Mouse (Mus musculus) forebrain, embryonic 11.5 days (tissue): ENCODE measurements around the gene Fmo5. TPM values are rescaled to one million over a fixed set of nuclear protein-coding genes. Genes with fewer than 3 reads are reported as not detected.

Experiments used
- ATAC-seq: fragments of 200-750 bp; cut with Nextera tagmentation; replicated peaks from 2 replicates; pipeline ENCODE4 v1.8.0; 2017; ENCODE audit warnings: moderate TSS enrichment; ENCODE audit not compliant: low FRiP score
- DNase-seq: peaks from one replicate; pipeline ENCODE4 v3.0.0-alpha.2; 2017; ENCODE audit warnings: low spot score
- H3K27ac ChIP-seq: fragments of 300-500 bp; sonication (generic); 2 replicates; pipeline ENCODE4 v1.5.1; 2014; ENCODE audit warnings: low read depth, low read length
- H3K27me3 ChIP-seq: fragments of 300-500 bp; sonication (generic); 2 replicates; pipeline ENCODE4 v1.6.1; 2014; ENCODE audit warnings: mild to moderate bottlenecking, low read length, mixed read lengths; ENCODE audit not compliant: control insufficient read depth, insufficient read depth
- H3K36me3 ChIP-seq: fragments of 300-500 bp; sonication (generic); 2 replicates; pipeline ENCODE4 v1.6.1; 2014; ENCODE audit warnings: mild to moderate bottlenecking, low read length, moderate library complexity, mixed read lengths; ENCODE audit not compliant: control insufficient read depth, insufficient read depth
- H3K4me1 ChIP-seq: fragments of 300-500 bp; sonication (generic); replicated peaks from 2 replicates; pipeline ENCODE4 v1.6.1; 2014; ENCODE audit warnings: low read length, mixed read lengths; ENCODE audit not compliant: control insufficient read depth, insufficient read depth
- H3K4me2 ChIP-seq: fragments of 300-500 bp; sonication (generic); 2 replicates; pipeline ENCODE4 v1.6.1; 2014; ENCODE audit warnings: low read depth, mild to moderate bottlenecking, low read length, moderate library complexity, mixed read lengths; ENCODE audit not compliant: severe bottlenecking
- H3K4me3 ChIP-seq: fragments of 300-500 bp; sonication (generic); 2 replicates; pipeline ENCODE4 v1.5.1; 2014; ENCODE audit warnings: low read depth, low read length
- H3K9ac ChIP-seq: fragments of 300-500 bp; sonication (generic); 2 replicates; pipeline ENCODE4 v1.6.1; 2014; ENCODE audit warnings: low read length
- H3K9me3 ChIP-seq: fragments of 300-500 bp; sonication (generic); 2 replicates; pipeline ENCODE4 v1.6.1; 2016; ENCODE audit warnings: low read length, mixed read lengths; ENCODE audit not compliant: control insufficient read depth
- WGBS: fragments of 180-500 bp; shearing (Covaris S2); extraction: QIAGEN DNeasy Blood & Tissue Kit; methylation state at CpG from one replicate; pipeline ENCODE4 v1.1.7; 2014; 5-methylcytosine and 5-hydroxymethylcytosine counted together
- polyA plus RNA-seq: library from polyadenylated mRNA; unstranded; fragments of >200 nt; fragmentation: Nextera tagmentation; extraction: Ambion mirVana; gene quantifications from 2 replicates; pipeline ENCODE4 v1.2.1, GENCODE M21; 2014

The Fmo5 gene
- polyA plus RNA-seq, 1 experiment from 2014 or later, result 0.69 TPM

DNA sequence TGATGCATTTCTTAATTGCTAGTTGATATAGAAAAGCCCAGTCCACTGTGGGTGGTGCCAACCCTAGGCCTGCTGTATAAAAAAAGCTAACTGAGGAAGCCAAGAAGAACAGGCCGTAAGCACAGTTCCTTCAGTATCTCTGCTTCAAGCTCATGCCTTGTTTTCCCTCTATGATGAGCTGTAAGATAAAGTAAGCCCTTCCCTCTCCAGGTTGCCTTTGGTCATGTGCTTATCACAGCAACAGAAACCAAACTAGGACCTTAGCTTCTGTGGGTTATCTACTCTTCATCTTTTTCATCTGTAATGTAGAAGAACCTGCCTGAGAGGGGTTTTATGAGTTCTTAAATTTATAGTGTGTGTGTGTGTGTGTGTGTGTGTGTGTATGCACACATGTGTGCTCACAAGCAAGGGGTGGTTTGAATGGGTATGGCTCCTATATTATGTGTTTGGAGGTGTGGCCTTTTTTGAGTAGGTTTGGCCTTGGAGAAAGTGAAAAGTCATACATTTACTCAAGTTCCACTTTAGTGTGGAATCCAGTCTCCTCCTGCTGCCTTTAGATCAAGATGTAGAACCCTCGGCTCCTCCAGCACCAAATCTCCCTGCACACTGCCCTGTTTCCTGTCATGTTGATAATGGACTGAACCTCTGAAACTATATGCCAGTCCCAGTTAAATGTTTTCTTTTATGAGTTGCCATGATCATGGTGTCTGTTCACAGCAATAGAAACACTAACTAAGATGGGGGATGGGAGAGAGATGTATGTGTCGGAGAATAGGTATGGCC lies 28.4 kb upstream of the Fmo5 start:
- H3K36me3 ChIP-seq, result no peaks in the 10 kb centered on the region

DNA sequence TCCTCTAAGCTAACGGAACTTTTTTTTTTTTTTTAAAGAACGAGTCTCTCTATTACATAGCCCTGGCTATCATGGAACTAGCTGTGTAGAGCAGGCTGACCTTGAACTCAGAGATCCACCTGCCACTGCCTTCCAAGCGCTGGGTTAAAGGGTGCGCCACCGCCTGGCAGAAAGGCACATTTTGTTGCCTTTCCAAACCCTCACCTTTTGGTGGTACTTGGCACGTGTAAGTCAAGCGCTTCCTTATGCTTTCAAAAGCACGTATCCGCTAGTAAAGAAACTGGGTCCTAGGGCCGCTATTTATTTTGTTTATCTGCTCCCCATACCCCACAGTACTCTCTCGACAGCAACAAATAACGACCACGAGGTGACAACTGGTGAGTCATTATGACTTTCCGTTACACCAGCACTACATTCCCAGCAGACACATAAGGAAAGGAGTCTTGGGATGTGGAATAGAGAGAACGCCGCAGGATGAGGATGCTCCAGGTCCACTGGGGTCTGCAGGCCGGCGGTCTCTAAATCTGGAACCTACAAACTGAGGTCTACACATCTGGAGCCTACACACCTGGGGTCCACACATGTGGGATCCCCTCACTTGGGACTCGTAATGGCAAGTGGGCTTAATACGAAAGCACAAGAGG lies 19.3 kb upstream of the Fmo5 start:
- peak overlapping the region; percentile 67 for H3K4me3 ChIP-seq
- no peaks in the 10 kb centered on the region for H3K4me1 ChIP-seq
- peak overlapping the region; percentile 82 for H3K4me2 ChIP-seq
- no peaks in the 10 kb centered on the region for H3K27me3 ChIP-seq
- H3K36me3 ChIP-seq, result no peaks in the 10 kb centered on the region
- ATAC-seq (peak; percentile 18), DNase-seq (peak; percentile 60)
- WGBS, result 2% methylated on average over 20 of the region's 20 CpGs
- peak overlapping the region; percentile 81; the same call in 1 of the 2 replicates for H3K27ac ChIP-seq
- peak overlapping the region; percentile 84 for H3K9ac ChIP-seq
- H3K9me3 ChIP-seq, result no peaks in the 10 kb centered on the region

More for the DNA sequence above, 28.4 kb upstream of the Fmo5 start:
- no peak for DNase-seq
- WGBS, result 93% methylated on average over 3 of the region's 3 CpGs
- H3K4me2 ChIP-seq, result no peak overlapping the region
- H3K27ac ChIP-seq, result no peak overlapping the region
- no peak overlapping the region for H3K4me3 ChIP-seq
- no peak for ATAC-seq
- no peak overlapping the region for H3K9ac ChIP-seq
- H3K9me3 ChIP-seq, result no peaks in the 10 kb centered on the region
- no peaks in the 10 kb centered on the region for H3K27me3 ChIP-seq
- no peaks in the 10 kb centered on the region for H3K4me1 ChIP-seq

DNA sequence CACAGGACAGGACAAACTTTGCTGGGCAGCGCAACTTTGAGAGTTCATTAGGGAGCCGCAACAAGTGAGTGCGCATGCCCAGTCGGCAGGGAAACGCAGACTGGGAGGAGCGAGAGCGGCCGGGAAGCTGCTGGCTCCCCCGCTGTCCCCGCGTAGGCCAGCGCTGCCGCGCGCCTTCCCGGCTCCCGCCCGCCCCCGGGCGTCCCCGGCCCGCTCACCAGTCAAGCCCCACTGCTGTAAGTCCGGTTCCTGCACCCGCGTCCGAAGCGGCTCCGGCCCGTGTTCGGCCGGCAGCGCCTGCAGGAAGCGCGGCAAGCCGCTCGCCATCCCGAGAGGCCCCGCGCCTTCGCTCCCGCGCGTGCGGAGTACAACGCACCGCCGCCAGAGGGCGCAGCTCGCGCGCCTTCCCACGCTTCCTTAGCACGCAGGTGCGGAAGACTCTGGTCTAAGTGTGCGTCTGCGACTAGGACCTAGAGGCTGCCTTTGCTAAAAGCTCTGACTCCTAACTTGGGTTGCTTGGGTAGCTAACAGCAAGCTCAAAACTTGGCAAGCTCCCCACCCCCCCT lies 18.7 kb upstream of the Fmo5 start, which contains the start of gene Chd1l:
Gene Chd1l (minus strand): TSS at position 359 of the 566 bp plus-strand sequence.
- peak within 1 kb of the TSS; percentile 67 for H3K4me3 ChIP-seq
- no peaks in the 10 kb centered on the region for H3K27me3 ChIP-seq
- DNase-seq (peak; percentile 96), ATAC-seq (peak; percentile 92)
- peak within 1 kb of the TSS; percentile 81 for H3K27ac ChIP-seq
- peak within 1 kb of the TSS; percentile 82 for H3K4me2 ChIP-seq
- H3K4me1 ChIP-seq, result no peaks in the 10 kb centered on the region
- H3K9me3 ChIP-seq, result no peaks in the 10 kb centered on the region
- H3K36me3 ChIP-seq, result no peaks in the 10 kb centered on the region
- under 1% methylated on average over 56 of the region's 56 CpGs for WGBS
- H3K9ac ChIP-seq, result peak within 1 kb of the TSS; percentile 84

DNA sequence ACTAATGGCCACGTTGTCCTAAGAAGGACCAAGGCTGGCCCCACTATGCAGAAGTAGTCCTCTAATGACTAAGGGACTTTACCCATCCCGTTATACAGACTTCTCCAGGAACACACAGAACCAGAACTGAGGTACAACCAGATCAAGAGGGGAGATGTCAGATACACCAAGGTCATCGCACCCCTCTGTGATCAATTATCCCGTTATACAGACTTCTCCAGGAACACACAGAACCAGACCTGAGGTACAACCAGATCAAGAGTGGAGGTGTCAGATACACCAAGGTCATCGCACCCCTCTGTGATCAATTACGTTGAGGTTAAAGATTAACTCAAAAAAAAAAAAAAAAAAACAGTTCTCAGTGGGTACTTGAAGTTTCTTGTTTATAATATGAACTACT lies 17.6 kb upstream of the Fmo5 start:
- no peaks in the 10 kb centered on the region for H3K27me3 ChIP-seq
- WGBS, result 89% methylated on average over 6 of the region's 6 CpGs
- ATAC-seq (no peak), DNase-seq (no peak)
- H3K4me1 ChIP-seq, result no peaks in the 10 kb centered on the region
- no peaks in the 10 kb centered on the region for H3K9me3 ChIP-seq
- H3K36me3 ChIP-seq, result no peaks in the 10 kb centered on the region
- H3K4me3 ChIP-seq, result no peak overlapping the region
- H3K9ac ChIP-seq, result no peak overlapping the region
- no peak overlapping the region for H3K27ac ChIP-seq
- no peak overlapping the region for H3K4me2 ChIP-seq

DNA sequence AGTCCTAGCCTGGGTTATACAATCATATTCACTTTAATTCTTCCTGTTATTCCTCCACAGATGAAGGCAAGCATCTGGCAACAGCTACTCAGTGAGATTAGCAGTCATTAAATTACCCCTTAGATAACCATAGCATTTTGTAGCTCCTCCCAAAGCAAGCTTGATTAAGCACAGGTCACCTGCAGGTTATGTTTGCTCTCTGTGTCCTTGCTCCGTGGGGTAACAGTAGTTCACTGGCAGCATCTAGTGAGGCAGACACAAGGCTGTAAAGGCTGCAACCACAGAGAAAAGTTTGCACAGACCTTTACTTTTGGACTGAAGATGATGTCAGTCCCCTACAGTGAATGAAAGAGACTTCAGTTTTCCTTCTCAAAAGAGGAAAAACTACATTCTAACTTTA lies 13.4 kb upstream of the Fmo5 start:
- 31% methylated on average over 1 of the region's 1 CpGs for WGBS
- no peak overlapping the region for H3K9ac ChIP-seq
- H3K4me1 ChIP-seq, result no peaks in the 10 kb centered on the region
- H3K4me3 ChIP-seq, result no peak overlapping the region
- H3K4me2 ChIP-seq, result no peak overlapping the region
- no peak overlapping the region for H3K27ac ChIP-seq
- no peaks in the 10 kb centered on the region for H3K9me3 ChIP-seq
- no peaks in the 10 kb centered on the region for H3K27me3 ChIP-seq
- ATAC-seq (no peak), DNase-seq (no peak)
- H3K36me3 ChIP-seq, result no peaks in the 10 kb centered on the region

DNA sequence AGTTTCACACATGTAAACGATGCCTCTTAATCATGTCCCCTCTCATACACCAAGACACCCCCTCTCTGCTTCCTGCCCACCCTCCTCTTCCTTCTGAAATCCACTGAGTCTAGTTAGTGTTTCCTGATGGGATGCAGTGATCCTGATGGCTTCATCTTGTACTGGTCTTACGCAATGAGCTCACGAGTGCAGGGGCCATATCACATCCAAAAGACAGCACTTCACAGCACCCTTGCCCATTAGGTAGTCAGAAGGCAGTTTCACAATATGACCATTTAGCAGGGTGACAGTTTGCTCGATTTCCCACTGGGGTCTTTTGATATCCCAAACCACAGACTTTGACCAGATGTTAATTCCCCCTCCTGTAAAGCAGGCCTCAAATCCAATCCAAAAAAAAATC lies 12.7 kb upstream of the Fmo5 start:
- no peaks in the 10 kb centered on the region for H3K4me1 ChIP-seq
- no peak overlapping the region for H3K4me2 ChIP-seq
- DNase-seq, result no peak
- no peak overlapping the region for H3K9ac ChIP-seq
- no peaks in the 10 kb centered on the region for H3K36me3 ChIP-seq
- no peak overlapping the region for H3K27ac ChIP-seq
- 91% methylated on average over 4 of the region's 4 CpGs for WGBS
- no peaks in the 10 kb centered on the region for H3K9me3 ChIP-seq
- H3K4me3 ChIP-seq, result no peak overlapping the region
- no peak for ATAC-seq
- H3K27me3 ChIP-seq, result no peaks in the 10 kb centered on the region

DNA sequence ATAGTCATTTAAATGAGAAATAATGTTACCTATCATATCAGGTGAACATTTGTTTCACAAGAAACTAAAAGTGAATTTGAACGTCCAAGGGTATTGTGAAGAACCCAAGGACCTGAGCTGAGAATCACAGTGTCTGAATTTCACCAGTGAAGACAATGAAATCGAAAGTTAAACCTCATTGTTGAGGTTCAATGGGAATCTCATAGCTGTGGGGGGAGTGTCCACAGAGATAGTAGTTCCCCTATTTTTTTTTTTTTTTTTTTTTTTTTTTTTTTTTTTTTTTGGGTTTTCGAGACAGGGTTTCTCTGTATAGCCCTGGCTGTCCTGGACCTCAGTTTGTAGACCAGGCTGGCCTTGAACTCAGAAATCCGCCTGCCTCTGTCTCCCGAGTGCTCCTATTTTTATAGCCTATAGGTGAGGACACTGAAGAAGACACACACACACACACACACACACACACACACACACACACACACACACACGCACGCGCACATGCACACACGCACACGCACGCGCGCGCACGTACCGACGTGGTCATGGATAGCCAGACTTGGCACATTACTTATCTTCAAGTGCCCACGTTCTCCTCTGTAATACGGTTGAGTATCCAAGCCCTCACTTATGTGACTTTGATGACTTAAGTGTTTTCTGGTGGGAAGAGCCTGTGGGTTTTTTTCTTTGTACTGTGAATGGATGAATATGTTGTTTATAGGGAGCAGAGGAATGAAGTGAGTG lies 11.3 kb upstream of the Fmo5 start:
- H3K4me2 ChIP-seq, result no peak overlapping the region
- no peak overlapping the region for H3K4me3 ChIP-seq
- no peak for ATAC-seq

DNA sequence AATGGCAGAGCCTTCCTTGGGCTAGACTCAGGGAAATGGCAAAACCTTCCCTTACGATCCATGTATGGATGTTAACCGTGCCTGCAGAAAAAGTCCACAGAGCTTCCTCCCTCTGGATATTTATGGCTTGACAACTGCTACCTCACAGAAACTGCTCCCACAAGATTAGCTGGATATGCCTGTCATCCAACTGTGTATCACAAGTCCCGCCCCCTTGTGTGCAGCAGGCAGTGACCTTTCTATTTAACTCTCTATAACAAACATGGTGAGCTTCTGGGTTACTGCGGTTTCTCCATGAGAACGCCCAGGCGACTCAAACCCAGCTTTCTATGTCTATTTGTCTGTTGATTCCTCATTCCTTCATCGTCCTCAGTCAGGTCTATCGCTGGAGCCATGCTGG lies 10.7 kb upstream of the Fmo5 start:
- Histone ChIP-seq H3K9me3 (no peaks in the 10 kb centered on the region), H3K4me2 (no peak overlapping the region), H3K27ac (no peak overlapping the region), H3K36me3 (no peaks in the 10 kb centered on the region), H3K9ac (no peak overlapping the region), H3K27me3 (no peaks in the 10 kb centered on the region), H3K4me1 (no peaks in the 10 kb centered on the region), H3K4me3 (no peak overlapping the region)
- no peak for DNase-seq
- ATAC-seq, result no peak
- 88% methylated on average over 8 of the region's 8 CpGs for WGBS

More for the DNA sequence above, 11.3 kb upstream of the Fmo5 start:
- 97% methylated on average over 18 of the region's 19 CpGs for WGBS
- no peaks in the 10 kb centered on the region for H3K4me1 ChIP-seq
- no peaks in the 10 kb centered on the region for H3K9me3 ChIP-seq
- no peak overlapping the region for H3K9ac ChIP-seq
- H3K27ac ChIP-seq, result no peak overlapping the region
- DNase-seq, result peak; percentile 8
- H3K36me3 ChIP-seq, result no peaks in the 10 kb centered on the region
- H3K27me3 ChIP-seq, result no peaks in the 10 kb centered on the region
